Mouse (Mus musculus) kidney, adult 8-10 months (tissue): ENCODE data around the gene Espl1.

ENCODE experiments used
- DNase-seq, 2 experiments: peaks; one replicate each; pipeline ENCODE4 v3.0.0; 2022

The Espl1 gene

DNA sequence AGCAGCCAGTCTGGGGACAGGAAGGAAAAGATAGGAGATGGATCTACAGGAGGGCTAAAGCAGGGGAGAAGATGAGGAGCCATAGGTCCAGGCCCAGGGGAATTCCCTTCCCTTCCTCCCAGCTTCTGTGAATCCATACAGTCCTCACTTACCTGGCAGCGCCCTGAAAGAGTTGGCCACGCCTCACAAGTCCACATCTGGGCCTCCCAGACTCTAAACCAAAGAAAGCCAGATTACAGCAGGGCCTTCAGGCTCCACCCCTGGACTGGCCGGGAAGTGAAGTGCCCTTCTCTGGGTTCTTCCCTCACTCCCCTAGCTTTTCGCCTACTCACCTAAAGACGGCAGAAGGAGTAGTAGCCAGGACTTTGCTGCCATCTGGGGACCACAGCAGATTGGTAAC is 43.5 kb downstream of the Espl1 start:
- no peak for DNase-seq

DNA sequence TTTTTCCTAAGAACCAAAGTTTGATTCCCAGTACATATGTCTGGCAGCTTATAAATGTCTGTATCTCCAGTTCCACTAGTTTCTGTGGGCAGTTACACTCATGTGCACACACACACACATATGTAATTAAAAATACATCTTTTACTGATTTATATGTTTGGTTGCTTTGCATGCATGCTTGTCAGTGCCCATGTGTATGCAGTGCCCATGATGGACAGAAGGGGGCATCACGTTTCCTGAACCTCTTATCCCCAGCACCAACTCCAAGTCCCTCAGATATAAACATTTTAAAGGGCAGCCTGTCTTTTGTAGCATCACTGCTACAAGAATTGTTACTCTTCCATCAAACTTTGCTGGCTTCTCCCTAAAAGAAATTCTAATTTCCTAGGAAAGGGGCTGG is 45.5 kb downstream of the Espl1 start:
- DNase-seq: peak; percentile 27 to 73

DNA sequence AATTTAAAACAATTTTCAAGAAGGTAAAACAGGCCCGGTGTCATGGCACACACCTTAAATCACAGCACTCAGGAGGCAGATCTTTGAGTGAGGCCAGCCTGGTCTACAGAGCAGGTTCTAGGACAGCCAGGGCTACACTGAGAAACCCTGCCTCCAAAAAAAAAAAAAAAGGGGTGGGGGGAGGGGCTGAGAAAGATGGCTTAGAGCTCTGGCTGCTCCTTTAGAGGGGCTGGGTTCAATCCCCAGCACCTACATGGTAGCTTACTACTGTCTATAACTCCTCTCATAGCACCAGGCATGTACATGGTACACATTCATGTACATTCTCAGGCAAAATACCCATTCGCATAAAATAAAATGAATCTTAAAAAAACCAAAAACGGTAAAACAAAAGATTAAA is 48.4 kb downstream of the Espl1 start:
- DNase-seq: no peak

DNA sequence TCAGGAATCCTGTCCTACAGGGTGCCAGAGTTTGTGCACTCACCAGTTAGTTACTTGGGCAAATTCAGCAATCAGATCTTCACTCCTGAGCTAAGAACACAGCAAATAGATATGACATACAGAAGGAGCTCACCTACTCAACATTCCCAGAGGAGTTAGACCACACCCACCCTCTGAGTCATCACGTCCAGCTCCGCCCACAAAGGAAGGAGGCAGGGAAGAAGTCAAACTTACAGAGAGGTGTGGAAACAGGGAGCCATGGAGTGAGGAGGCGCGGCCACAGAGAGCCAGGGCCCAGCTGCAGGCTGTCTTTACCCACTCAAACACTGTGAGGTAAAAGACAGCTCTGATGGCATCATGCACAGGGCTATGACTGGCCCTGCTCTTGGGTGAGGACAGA is 50.4 kb downstream of the Espl1 start:
- no peak for DNase-seq

DNA sequence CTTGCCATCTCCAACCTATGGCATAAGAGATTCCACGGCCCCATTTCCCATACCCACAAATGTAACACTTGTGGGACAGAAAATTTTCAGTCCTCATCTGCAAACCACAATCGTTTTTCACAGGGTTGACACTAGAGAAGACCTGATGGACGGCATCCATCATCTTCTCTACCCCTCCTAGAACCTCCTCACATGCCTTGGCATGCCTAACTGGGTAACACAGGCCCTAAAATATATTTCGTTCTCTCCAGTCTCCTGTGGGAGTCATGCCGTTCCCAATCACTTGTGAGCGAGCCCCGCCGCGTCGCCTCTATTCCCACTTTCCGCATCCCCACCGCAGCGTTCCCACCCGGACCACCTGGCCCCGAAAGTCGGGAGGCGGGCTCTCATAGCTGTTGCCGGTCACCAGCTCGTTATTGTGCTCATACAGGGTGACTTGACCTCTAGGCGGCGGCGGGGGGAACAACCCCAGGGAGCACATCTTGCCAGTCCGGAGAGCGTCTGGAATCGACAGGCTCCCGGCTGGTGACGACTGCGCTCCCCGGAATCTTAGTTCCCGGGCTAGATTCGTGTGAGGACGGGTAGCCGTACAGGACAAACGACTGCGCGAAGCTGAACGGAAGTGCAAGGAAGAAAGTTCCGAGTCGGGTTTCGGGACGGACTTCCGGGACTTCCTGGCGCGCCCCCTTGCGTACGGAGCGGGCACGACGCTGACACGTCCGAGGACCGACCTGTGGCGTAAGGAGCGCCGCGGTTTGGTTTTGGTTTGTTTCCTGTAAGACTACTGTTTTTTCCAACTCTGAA is 54.3 kb downstream of the Espl1 start, which contains the start of gene Aaas:
Gene Aaas (minus strand): TSS at position 634 of the 804 bp plus-strand sequence.
- DNase-seq: peak; percentile 92 to 96

DNA sequence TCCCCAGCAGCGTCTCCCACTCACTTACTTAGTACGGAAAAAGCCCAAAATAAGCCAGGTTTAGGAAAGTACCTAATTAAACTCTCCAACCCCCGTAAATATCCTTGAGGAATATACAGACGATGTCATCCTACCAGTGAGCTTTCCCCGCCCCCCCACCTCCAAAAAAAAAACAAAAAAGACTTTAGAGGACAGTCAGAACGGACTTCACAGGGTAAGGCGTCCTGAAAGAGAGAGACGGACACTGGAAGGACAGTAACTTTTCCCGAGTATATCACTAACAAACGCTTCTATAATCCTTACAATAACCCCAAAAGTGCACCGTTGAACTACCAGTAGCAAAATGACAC is 54.9 kb downstream of the Espl1 start:
- DNase-seq: no peak

DNA sequence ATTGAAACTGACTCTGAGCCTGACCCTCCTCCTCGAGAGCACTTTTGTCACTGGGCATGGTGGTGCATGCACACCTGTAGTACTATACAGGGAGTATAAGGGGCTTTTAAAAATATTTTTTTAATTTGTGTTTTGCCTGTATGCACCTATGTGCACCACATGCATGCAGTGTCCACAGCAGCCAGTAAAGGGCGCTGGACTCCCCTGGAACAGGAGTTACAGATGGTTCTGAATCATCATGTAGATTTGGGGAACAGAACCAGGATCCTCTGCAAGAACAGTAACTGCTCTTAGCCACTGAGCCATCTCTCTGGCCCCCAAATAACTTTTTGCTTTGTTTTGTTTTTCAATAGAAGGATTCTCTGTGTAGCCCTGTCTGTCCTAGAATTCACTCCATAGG is 56.1 kb downstream of the Espl1 start:
- peak in 1 of 2 experiments; percentile 27 for DNase-seq

DNA sequence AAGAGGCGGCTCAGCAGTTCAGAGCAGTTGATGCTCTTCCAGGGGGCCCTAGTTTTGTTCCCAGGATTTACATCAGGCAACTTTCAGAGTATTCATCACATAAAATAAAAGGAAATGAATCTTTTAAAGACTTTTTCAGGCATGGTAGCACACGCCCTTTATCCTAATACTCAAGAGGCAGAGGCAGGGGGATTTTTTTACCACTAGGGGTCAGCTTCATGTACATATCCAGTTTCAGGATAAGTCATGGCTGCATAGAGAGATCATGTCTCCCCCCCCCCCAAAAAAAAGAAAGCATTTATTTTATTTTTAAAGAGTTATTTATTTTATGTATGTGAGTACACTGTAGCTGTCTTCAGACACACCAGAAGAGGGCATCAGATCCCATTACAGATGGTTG is 57.9 kb downstream of the Espl1 start:
- no peak for DNase-seq

DNA sequence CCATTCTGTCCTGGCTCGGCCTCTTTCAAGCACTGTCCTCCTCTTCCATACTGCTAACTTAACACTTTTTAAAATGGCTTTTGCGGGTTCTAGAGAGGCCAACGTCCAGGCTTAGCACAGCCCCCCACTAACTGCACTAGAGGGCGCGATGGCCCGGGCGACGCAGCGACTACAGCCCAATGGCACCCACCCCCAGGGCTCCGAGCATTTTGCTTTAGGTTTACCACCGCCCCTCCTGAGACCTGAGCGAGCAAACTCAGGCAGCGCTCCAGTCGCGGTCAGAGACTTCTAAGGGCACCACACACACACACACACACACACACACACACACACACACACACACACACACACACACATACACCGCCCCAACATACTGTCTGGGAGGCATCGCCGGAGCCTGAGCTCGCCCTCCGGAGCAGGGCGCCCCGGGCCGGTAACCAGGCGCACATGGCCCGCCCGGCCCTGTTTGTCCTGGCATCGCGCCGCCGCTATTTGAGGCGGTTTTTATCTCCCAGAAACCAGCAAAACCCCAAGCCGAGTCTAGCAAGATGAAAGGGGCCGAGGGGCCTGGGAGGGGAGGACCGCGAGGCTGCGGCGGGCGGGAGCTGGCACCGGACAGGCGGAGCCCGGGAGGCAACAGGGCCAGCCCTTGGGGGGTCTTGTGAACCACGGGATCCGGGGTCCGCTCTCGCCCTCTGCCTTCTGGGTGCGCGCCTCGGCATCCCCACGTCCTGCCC is 59.2 kb downstream of the Espl1 start:
- DNase-seq: peak; percentile 14 to 50

DNA sequence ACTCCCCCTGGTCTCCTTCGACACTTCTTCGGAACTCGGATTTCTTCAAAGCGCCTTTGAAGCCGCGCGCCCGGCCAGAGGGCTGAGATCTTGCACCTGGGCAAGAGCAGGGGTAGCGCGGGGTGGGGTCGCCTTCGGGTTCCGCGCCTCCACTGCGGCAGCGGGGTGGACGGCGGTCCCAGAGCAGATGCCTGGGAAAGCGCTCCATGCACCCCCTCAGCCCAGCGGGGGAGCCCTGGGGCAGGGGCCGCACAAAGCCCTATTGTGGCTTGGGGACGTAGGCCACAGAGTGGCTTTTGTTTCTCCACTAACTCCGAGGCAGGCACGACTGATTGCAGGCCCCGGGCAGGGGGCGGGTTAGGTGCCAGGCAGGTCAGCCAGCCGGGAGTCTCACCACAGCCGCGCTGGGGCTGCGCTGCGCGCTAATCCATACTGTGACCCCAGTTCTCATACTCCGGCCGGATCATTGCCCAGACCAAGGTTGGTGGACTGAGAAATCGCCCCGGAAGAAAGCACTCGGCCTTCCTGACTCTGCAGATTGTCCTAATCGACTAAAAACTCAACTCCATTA is 59.9 kb downstream of the Espl1 start:
- DNase-seq: peak; percentile 57 to 63

DNA sequence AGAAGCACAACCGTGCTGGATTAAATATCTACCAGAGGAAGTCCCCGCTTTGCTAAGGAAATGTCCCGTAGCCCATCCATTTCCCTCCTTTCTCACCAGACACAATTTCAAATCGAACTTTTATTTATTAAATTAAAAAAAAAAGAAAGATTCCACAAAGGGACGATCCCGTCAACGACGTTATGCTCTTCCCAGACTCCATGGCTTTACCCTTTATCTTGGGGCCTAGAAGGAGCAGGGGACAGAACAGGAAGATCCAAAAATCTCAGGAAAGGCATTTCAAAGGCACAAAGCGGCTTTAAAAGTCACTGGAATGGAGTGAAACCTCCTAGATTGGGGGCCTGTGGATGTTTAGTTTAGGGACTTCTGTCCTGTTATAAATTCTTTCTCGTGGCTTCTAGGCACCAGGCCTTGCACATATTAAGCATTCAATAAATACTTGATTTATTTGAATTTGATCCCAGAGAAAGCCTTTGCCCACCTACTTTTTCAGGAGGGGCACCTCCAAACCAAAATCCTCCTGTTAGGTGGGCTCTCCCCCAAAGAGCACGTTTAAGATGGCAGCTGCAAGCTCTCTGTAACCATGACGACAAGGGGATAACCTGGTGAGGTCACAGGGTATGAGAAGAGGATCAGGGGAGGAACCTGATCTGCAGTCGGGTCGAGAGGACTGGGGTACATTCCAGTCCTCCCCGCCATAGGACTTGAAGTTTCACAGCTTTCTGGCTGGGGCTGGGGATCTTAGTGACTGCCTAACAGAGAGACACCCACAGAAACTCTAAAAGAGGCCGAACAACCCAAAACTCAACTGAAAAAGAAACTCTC is 60.6 kb downstream of the Espl1 start:
- DNase-seq: no peak

DNA sequence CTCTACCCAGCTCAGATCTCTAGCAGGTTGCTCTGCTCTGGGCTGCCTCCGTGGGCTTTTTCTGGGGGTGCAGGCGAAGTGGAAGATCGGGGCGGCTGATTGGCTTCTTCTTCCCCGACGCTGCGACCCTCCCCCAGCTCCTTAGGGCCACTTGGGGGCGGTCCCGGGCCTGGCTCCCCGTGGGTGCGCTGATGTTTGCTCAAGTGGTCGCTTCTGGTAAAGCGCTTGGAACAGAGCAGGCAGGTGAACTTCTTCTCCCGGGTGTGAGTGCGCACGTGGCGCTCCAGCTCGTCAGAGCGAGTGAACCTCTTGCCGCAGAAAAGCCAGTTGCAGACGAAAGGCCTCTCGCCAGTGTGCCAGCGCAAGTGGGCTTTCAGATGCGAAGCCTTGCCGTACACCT is 62.1 kb downstream of the Espl1 start:
- no peak for DNase-seq

DNA sequence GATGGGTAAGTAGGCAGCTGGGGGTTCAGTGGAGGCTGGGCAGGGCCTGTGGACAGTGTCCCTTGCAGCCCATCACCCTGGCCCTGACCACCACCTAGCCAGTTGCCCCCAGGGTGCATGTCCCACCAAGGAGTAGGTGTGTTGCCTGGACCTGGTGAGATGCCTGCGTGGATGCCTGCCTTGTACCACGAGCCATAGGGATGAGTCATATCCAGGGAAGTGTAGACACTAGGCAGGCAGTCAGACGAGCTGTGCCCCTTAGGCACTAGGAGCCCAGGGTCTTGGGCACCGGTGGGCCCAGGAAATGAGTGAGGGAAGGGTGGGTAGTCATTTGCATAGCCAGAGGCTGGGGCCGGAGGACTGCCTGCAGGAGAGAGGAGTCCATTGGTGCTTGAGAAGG is 62.8 kb downstream of the Espl1 start:
- no peak for DNase-seq

DNA sequence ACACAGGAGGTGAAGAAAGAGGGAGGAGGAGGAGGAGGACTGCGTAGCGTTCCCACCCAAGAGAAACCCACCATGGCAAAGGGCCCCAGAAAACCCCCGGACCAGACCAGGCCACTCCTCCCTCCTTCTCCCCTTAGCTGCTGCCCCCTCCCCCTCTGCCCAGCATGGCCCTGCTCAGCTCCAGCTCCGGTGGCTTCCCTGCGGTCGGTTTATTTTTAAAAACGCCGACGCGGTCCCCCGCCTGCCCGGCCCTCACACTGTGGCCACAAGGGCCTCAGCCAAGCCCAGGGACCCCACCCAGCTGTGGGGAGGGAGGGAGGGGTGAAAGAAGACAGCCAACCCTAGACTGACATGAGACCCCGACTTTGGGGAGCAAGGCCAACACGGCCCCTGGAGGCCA is 66.6 kb downstream of the Espl1 start:
- no peak for DNase-seq

DNA sequence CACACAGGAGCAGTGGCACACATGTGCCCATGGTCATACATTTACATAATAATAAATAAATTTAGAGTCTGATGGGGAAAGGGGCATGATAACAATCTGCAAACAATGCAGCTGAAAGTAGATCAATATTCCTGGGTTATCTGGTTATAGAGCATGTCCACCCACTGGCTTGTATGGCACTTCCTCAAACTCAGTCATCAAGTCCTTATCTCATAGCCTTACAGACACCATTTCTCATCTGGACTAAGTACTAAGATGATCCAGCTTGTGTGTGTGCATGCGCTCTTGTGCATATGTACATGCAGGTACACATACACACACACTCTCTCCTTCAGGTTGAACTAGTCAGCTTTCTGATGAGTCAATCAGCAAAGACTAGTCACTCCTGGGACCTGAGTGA is 68.6 kb downstream of the Espl1 start:
- DNase-seq: no peak

DNA sequence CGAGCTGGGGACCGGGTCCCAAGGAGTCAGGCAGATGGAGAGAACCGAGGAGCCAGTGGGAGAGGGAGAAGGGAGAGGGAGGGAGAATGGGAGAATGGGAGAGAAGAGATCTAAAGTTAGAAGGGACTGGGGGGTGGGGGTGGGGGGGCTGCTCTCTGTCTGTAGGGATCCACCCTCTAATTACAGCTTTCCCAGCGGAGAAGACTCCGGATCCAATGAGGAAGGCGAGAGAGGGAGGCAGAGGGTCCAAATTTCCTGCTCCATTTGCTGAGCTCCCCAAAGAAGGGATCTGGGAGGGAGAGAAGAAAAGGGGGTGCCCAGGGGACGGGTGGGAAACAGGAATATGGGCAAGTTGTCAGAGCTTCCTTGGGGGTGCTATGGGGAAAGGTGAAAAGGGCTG is 70.2 kb downstream of the Espl1 start:
- DNase-seq: no peak

DNA sequence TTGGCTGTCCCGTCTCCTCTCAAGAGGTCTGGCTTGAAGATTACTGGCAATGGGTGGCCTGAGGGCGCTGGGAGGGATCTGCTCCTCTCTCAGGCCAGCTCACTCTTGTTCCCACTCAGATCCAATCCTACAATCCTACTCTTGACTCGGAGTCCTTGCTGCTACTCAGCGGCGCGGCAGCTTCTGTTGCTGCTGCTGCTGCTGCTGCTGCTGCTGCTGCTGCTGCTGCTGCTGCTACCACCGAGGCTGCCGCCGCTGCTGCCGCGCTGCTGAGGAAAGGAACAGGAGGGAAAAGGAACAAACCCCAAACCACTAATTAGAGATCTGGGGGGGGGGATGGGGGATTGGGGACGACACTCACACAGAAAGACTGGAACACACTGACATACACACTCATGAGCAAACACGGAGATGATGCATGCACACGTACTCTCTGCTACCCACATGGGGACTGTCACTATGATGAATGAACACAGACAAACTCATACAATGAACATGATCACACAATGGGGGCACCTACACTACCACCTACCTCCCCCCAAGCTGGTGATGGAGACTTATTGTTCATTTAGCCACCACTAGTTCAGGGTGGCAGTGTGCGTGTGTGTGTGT is 70.8 kb downstream of the Espl1 start, which contains the start of gene Sp7:
Gene Sp7 (minus strand): TSS at position 450 of the 612 bp plus-strand sequence.
- DNase-seq: no peak

DNA sequence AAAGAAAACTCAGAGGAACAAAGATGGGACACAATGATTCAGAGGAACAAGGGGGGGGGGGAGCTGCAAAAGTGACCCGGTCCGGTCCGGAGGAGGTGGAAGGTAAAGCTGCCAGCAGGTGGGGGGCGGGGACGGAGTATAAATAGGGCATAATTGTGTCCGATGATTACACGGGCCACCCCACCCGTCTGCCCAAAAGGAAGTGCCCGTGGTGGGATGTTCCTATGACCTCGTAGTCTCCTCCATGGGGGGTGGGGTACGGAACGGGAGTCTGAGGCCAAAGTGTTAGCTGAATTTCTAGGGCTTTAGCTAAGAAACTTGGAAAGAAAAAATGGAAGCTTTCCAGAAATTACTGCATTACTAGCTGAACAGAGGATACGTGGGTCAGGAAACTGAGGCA is 73.9 kb downstream of the Espl1 start:
- DNase-seq: no peak

DNA sequence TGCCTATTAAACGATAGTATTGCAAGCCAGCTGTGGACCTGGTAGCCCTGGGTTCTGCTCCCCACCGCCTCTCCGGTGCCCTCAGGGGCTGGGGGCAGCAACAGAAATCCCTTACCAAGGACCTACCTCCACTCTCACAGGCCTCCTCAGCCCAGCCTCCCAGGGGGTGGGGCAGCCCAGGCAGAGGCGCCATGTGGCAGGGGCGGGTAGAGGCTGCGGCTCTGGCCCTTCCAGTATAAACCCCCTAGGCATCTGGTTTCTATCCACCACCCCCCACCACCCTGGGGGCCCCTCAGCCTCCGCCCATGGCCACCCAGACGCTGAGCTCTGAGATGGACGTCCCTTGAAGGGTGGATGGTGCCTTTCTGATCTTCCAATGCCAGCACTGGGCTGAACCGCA is 74.7 kb downstream of the Espl1 start:
- no peak for DNase-seq
